Mouse (Mus musculus) bone marrow, adult 2 months (tissue): ENCODE results near the gene Atg4c.

Source experiments
- CTCF ChIP-seq: fragments of 200-500 bp; IDR thresholded peaks from 2 replicates; pipeline ENCODE4 v1.5.1; 2011; ENCODE audit warnings: low read length, control low read depth; ENCODE audit not compliant: control insufficient read depth, insufficient read depth
- POLR2A ChIP-seq: fragments of 200-500 bp; IDR thresholded peaks from 2 replicates; pipeline ENCODE4 v1.6.1; 2011; ENCODE audit warnings: low read depth, mild to moderate bottlenecking, control low read depth, low read length, borderline replicate concordance; ENCODE audit not compliant: control insufficient read depth

GRCm38 (mm10) chr4:99160414-99160813, 33.3 kb upstream of the Atg4c start:
- TF ChIP-seq CTCF, result no peak
- TF ChIP-seq POLR2A, result no peak
